Mouse (Mus musculus) frontal cortex, postnatal 36 days (tissue): ENCODE data around the gene Ing4.
"Not testable (repeated sequence)": the region's sequence is repeated elsewhere in the genome, so short reads cannot be mapped to it uniquely, and the experiment has no call there.

ENCODE experiments used
- DNase-seq, 2 experiments: peaks; one replicate each; pipeline ENCODE4 v3.0.0; 2022; ENCODE audit warnings: low spot score in 2 of 2

The Ing4 gene

DNA sequence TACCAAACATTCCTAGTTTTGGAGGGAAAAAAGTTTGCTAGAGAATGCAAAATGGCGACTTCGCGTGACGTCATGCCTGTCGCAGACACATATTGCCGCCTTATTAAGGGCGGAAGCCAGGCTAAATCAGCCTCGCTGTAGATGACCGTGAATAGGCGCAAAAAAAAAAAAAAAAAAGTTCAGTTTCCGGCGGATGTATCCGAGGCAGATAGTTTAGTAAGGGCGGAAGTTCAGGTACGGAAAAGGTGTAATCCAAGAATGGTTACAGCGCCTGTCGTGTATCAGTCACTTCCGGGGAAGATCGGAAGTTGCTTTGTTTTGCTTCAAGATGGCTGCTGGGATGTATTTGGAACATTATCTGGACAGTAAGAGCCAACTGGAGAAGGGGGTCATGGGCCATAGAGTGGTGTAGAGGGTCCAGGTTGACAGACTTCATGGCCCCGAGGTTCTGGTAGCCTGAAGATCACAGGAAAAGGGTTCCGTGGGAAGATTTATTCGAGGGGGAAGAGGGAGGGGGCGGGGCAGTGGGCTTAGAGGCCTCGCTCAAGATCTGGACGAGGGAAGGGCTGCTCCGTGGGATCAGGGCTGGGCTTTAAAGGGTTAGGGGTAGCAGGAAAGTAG lies at the start of gene Ing4:
TSS of gene Ing4 (plus strand) at position 228 of the 621 bp plus-strand sequence.
- peak; percentile 82 to 95 for DNase-seq

DNA sequence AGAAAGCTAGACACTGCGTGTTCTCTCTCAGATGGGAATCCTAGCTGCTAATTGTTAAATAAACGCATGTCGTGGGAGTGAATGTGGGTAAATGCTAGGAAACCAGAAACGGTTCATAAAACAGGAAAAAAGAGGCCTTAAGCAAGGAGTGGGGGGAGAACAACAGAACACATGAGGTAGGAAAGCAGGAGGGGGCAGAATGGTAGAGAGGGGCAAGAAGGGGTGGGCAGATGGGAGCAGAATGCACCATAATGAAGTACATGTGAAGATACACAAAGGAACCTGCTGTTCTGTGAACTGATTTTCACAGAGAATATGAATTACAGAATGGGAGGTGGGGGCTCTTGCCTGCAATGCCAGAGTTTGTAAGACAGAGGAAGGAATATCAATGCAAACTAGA lies 47.3 kb upstream of the Ing4 start:
- DNase-seq, result no peak

DNA sequence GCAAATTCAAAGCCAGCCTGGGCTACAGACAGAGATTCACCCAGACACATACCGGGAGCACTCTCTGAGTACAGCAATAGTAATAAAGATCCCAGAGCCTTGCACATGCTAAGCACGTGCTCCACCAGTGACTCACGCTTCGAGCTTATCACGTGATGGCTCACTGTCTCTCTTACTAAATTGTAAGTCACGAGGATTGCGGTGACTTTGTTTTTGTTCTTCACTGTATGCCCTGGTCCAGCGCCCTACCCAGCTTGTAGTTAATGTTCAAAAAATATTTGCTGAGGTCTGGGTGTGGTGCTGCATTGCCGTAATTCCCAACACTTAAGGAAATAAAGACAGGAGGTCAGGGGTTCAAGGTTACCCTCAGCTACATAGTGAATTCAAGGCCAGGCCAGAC lies 46.2 kb upstream of the Ing4 start:
- no peak for DNase-seq

DNA sequence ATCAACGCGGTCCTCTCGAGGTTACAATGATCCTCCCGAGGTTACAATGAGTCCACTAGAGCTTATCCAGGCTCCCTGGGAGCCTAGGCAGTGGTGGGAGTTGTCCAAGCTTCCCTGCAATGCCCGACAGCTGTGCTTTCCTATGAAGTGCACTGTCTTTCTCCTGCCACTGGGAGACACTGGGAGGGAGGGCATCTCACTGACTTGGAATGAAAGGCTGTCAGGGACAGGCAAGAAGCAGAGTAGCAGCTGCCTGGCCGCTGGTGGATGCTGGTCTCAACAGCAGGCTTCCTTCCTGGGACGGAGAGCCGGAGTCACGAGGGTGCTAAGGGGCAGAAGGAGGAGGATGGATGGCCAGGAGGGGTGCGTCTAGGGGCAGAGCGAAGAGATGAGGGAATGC lies 45.7 kb upstream of the Ing4 start:
- no peak for DNase-seq

DNA sequence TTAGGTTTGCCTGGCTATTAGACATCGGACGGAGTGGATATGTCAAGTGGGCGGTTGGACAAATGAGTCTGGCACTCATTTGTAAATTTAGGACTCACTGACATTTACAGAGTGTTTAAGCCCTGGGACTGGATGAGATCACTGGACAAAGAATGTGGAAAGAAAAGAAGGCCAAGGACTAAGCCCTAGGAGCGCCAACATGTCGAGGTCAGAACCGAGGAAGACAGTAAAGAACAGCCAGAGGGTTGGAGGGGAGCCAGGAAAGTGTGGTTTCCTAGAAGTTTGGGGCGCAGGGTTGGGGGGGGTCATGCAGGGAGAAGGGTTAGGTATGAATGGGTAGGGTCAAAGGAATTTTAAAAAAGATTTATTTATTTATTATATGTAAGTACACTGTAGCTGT lies 44.3 kb upstream of the Ing4 start:
- no peak for DNase-seq

DNA sequence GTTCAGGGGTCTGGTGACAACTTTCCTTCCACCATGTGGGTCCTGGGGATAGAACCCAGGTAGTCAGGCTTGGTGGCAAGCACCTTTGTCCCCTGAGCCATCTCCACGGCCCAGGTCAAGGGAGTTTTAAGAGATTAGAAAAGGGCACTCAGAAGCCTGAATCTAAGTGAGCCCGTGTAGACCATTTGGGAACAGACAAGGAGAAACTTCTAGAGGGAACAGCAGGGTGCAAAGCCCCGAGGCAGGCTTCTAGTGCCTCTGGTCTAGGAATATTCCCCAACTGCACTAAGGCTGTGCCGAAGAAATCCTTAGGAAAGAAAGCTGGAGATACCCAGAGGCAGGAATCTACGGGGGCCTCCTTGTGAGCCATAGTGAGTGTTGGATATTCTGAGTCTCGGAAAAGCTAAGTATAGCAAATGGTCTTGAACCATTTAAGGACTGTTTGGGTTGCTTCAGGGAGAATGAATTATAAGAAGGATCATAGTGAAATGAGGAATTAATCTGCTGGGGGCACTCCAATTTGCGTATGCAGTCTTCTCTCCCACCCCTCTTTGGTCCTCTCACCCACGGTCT lies 43.6 kb upstream of the Ing4 start:
- DNase-seq, result peak in 1 of 2 experiments; percentile 40

DNA sequence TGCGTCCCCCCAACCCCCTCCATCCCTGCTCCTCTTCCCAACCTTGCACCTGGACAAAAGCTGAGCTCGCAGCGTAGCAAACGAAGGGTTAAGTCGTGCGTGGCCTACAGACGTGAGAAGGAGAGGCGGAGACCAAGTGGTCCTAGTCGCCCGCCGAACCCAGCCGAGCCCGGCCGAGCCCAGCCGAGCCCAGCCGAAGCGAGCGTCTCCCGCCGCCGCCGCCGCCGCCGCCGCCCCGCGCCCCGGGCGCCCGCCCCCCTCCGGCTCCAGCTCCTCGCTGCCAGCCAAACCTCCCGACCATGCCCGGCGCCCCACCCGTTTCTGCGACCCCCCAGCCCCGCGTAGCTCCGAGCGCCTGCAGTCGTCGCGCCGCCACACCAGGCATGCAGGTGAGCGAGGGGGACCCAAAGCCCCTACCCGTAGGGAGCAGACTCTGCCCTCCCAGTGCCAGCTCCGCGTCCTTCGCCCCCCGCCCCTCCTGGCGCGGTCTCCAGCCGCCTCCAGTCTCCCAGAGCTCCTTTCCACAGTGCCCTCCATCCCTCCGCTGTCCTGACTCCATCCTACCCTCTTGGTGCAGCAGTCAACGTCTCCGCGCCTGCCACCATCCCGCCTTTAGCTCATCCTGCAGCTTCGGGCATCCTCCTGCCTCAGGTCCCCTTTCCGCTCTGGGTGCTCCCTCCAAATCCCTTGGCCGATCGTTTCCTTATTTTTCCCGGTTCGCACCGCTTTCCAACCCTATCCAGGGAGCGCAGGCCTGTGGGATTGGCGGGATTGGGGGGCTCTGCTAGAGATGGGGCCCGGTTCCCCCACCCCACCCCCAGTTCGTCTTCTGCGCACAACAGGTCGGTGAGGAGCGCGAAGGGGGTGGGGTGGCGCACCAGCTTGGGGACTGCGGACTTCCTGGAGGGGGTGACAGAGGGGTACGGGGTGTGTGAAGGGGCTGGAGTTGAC lies 42.7 kb upstream of the Ing4 start, which contains the start of gene Pianp:
TSS of gene Pianp (plus strand) at position 144 of the 951 bp plus-strand sequence.
- peak; percentile 78 to 82 for DNase-seq

DNA sequence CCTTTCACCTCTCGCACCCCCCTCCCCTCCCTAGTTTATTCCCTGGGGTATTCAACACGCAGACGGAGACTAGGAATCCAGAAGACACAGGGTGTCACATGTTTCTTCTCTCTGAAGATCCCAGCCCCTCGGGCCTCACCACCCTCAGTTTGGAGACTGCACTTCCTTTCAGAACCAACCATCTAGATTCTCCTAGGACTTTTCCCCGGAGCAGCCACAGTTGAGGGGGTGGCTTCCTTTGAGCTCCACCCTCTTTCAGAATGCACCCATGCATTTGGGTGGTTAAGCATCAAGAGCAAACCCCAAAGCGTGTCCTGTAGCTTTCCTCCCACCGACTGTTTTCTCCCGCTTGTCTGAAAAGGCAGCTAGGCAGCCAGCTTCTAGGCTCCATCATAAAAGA lies 41.5 kb upstream of the Ing4 start:
- DNase-seq, result peak; percentile 65 to 78

DNA sequence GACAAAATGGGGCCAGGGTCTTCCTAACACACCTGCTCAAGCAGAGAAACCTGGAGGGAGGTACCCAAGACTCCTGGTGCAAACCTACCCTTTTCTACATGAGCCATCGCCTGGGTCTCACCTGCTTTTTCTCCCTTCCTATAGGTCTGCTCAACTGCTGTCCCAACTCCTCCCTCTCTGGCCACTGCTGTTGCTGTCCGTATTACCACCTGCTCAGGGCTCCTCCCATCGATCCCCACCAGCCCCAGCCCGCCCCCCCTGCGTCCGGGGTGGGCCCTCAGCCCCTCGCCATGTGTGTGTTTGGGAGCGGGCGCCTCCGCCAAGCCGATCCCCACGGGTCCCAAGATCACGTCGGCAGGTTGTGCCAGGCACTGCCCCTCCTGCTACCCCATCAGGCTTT lies 40.5 kb upstream of the Ing4 start:
- no peak for DNase-seq

DNA sequence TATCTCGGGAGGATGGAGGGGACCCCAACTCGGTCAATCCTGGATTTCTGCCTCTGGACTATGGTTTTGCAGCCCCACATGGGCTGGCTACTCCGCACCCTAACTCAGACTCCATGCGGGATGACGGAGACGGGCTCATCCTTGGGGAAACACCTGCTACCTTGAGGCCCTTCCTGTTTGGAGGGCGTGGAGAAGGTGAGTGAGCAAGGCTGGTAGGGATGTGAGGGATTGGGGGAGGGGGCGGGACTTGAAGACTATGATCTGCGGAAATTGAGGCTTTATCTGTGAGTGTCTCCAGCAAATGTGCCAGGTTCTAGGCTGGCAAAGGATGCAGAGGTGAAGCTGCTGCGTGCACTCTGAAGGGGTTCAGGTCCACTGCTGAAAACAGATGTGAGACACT lies 40.0 kb upstream of the Ing4 start:
- no peak for DNase-seq

DNA sequence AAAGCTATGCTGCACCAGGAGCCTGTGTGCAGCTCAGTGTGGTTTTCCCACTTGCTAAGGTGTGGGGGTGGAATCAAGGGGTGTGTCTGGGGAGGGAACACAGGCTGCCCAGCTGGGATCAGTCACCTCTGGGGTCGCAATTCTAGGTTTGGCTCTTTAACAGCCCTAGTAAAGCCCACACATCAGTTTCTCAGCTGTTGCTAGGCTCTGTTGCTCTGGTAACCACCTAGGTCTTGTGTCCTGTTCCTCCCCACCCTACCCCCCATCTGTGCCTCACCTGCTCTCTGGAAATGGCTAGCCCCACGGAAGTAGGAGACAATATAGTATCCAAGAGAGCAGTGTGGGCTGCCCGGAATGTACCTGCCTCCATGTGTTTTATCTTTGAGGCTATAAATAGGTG lies 35.9 kb upstream of the Ing4 start:
- DNase-seq, result no peak

DNA sequence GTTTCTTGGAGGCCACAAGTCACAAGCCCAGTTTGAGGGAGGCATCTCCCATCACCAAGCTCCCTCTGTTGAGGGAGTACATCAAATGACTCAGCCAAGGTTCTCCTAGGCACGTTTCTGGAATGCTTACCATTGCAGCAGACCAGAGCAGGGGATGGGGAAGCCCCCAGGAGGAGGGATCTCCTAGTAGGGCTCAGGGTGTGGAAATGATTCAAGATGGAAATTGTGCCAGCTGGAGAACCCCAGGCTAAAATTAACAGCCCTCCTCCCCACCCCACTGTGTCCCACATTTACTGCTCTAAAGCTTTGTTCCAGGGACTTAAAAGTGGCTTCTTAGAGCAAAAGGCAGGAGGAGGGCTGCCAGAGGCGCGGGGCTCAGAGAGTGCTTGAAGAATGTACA lies 34.5 kb upstream of the Ing4 start:
- DNase-seq, result no peak

DNA sequence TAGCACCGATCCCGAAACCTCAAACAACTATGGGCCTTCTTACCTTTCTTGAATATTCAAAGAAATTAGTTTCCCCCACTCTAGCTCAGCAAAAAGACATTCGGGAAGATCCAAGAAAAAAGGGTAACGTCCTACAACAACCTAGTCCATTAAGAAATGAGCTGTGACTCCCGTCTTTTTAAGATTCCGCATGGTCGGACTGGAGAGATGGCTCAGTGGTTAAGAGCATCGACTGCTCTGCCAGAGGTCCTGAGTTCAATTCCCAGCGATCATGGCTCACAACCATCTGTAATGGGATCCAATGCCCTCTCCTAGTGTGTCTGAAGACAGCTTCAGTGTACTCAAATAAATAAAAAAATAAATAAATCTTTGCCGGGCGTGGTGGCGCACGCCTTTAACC lies 31.5 kb upstream of the Ing4 start:
- DNase-seq, result no peak

DNA sequence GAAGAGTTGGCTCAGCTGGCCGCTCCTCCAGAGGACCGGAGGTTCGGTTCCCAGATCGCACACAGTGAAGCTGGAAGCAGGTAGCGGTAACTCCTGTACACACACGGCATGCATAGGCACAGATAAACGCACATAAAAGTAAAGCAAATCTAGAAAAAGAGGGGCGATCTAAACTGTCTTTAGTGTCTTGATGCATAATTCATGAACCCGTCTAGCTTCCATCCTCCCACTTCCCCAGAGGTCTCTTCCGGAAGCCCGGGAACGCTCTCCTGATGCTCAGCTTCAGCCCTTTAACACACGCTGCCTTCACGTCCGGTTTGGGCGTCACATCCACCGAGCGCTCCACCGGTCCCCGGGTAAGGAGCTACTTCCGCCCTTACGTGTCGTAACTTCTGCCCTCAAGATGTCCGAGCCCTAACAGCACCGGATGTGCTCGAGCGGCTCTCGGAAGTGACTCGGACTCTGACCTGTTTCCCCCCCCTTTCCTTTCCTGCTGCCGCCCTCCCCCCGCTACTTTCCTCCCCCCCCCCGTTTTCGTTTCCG lies 30.9 kb upstream of the Ing4 start:
- peak; percentile 98 to 99 for DNase-seq

DNA sequence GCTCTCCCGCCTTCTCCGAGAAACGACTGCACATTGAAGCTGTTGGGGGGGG lies 30.6 kb upstream of the Ing4 start, which contains the start of gene Zfp384:
TSS of gene Zfp384 (plus strand) at position 17 of the 52 bp plus-strand sequence.
- no peak for DNase-seq

DNA sequence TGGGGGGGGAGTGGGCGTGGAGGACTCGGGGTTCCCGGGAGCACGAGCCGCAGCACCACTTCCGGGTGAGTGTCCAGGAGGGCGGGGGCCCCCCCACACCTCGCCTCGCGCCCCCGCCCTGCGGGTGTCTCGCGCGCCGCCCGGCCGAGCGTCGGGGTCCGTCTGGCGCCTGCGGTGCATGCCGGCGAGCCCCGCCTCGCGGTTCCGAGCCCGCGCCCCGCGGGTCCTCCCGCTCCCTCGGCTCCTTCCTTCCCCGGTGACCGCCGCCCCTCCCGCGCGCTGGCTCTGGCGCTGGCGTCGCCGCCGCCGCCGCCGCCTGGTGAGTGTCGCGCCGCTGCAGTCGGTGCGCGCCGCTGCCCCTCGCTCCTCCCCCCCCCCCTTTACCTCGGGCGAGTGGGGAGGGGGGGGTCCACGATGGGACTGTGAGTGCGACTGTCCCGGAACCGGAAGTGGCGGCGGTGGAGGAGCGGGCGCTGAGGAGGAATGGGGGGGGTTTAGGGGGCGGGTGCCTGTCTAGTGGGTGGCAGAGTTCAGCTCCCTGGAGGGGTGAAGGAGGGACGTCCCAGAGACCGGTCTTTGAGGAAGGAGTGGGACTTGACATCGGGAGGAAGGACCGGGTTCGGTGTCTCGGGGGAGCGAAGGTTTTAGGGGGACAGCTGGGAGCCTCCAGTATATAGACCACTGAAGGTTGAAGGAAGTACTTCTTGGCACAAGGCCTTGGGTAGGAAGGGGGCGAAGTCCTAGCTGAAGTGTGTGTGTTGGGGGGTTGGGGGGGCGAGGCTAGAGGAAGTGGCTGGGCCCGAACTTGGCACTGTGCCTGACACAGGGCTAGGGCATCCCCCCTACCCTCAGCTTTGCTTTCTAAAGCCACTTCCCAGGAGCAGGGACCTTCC lies 30.1 kb upstream of the Ing4 start:
- peak; percentile 56 to 60 for DNase-seq

DNA sequence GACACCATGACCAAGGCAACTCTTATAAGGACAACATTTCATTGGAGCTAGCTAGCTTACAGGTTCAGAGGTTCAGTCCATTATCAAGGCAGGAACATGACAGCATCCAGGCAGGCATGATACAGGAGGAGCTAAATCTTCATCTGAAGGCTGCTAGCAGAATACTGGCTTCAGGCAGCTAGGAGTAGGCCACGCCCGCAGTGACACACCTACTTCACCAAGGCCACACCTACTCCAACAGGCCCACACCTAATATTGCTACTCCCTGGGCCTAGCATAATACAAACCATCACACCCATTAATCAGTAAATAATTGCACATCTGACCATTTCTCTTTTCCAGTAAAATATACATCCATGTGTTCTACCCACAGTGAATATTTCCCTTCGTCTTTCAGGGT lies 21.9 kb upstream of the Ing4 start:
- no peak for DNase-seq

DNA sequence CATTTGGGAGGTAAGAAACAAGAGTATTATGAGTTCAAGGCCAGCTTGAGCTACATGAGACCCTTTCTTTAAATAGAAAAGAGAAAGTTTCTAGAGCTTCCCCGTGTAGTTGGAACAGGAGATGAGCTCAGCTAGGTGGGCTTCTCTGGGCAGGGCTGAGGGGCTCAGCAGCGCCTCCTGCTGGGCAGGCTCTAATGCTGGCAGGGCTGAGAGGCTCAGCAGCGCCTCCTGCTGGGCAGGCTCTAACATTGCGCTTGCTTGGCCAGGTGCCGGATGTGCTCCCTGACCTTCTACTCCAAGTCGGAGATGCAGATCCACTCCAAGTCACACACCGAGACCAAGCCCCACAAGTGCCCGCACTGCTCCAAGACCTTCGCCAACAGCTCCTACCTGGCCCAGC lies 9.0 kb upstream of the Ing4 start:
- not testable (repeated sequence) for DNase-seq

DNA sequence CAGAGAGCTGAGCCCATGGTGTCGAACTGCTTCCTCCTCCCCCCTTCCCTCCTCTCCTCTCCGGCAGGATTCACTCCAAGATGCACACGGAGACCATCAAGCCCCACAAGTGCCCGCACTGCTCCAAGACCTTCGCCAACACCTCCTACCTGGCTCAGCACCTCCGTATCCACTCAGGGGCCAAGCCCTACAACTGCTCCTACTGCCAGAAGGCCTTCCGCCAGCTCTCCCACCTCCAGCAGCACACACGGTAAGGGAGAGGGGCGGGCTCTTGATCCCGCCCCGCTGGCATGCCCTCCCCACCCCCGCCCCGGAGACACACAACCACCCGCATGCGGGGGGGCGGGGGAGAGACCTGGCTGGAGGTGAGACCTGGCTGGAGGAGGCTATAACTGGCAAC lies 8.0 kb upstream of the Ing4 start:
- no peak for DNase-seq

DNA sequence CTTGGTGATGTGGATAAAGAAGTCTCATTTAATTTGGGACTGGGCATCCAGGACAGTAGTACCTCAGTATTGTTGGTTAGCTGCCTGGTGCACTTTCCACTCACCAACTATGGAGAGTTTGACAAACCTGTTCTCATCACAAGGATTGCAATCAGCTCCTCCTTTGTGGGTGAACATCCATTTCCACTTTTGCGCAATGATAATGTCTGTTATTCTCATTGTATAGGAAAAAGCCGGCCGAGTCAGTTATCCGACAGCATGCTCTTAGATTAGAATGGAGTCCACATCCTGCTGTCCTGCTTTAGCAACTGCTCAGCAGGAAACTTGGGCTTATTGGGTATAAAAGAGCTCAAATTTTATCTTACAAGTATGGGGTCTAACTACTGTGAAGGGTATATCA lies 894 bp upstream of the Ing4 start:
- no peak for DNase-seq

DNA sequence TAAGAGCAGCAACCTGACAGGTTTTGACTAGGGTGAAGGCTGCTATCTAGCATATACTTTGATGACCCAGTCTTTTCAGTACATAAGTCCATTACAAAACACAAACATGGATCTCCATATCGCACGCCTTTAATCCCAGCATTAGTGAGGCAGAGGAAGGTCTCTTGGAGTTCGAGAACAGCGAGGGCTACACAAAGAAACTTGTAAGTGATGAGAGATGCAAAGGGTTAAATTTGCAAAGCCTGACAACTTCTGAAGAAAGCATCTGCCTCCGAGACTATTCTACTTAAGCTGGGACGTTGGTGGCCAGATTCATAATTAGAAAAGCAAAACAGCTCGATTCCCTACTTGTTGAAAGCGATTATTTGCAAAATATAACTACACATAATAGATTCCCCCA lies 429 bp upstream of the Ing4 start:
- no peak for DNase-seq

DNA sequence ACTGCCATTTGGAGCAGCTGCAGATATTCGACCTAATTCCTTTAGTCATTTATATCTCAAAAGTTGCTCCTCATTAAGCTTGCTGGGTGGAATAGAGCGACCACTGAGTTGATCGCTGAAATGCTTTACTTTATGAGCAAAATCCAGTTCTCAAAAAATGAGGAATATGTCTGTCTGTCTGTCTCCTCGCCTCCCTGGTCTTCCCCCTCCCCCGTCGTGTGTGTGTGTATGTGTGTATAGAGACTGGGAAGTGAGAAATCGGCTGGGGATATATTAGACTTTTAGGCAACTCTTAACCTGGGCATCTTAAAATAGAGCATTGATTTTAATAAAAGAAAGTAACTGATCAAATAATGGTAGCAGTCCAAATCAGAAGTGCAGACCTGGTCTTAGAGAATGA lies 661 bp downstream of the Ing4 start:
- no peak for DNase-seq
